Mouse (Mus musculus) small intestine, adult 2 months (tissue): ENCODE data around the gene Olfr351. TPM values are rescaled to one million over a fixed set of nuclear protein-coding genes. Genes with fewer than 3 reads are reported as not detected.

Source experiments
- H3K27ac ChIP-seq: fragments of 200-500 bp; 2 replicates; pipeline ENCODE4 v1.5.1; 2012; ENCODE audit warnings: low read depth, low read length, control low read depth, inconsistent platforms; ENCODE audit not compliant: insufficient read depth
- H3K27me3 ChIP-seq: fragments of 200-500 bp; 2 replicates; pipeline ENCODE4 v1.6.1; 2012; ENCODE audit warnings: mild to moderate bottlenecking, moderate library complexity, low read length, inconsistent platforms; ENCODE audit not compliant: control insufficient read depth, insufficient read depth
- H3K36me3 ChIP-seq: fragments of 200-500 bp; 2 replicates; pipeline ENCODE4 v1.6.1; 2012; ENCODE audit warnings: mild to moderate bottlenecking, low read length, control low read depth, inconsistent platforms; ENCODE audit not compliant: control insufficient read depth, insufficient read depth
- H3K4me1 ChIP-seq: fragments of 200-500 bp; 2 replicates; pipeline ENCODE4 v1.6.1; 2012; ENCODE audit warnings: low read length, inconsistent platforms, mixed read lengths; ENCODE audit not compliant: control insufficient read depth, insufficient read depth, insufficient read length
- H3K4me3 ChIP-seq: fragments of 200-500 bp; 2 replicates; pipeline ENCODE4 v1.5.1; 2012; ENCODE audit warnings: low read depth, mild to moderate bottlenecking, control low read depth, inconsistent platforms, low read length, moderate library complexity
- CTCF ChIP-seq: fragments of 200-500 bp; IDR thresholded peaks from 2 replicates; pipeline ENCODE4 v1.5.1; 2012; ENCODE audit warnings: low read depth, mild to moderate bottlenecking, control low read depth, inconsistent platforms, low read length, moderate library complexity, mixed read lengths; ENCODE audit not compliant: insufficient replicate concordance, insufficient read length; ENCODE audit errors: extremely low read depth
- POLR2A ChIP-seq: fragments of 200-500 bp; IDR thresholded peaks from 2 replicates; pipeline ENCODE4 v1.6.1; 2012; ENCODE audit warnings: low read depth, mild to moderate bottlenecking, control low read depth, inconsistent platforms, low read length, moderate library complexity
- WGBS: fragments of 180-500 bp; shearing (Covaris S2); methylation state at CpG from one replicate; pipeline ENCODE4 v1.1.7; 2018; 5-methylcytosine and 5-hydroxymethylcytosine counted together
- polyA plus RNA-seq: library from polyadenylated mRNA; depleted of rRNA; stranded (reverse); fragments of >200 nt; gene quantifications from 2 replicates; pipeline ENCODE4 v1.2.3, GENCODE M21; 2012; rRNA removed

Olfr351 gene
- polyA plus RNA-seq: not detected in 2 replicates

GRCm38 (mm10) chr2:36862560-36862959, at the start of gene Olfr351:
Gene Olfr351, minus strand, starts transcription at chr2:36862660.
- H3K4me1 ChIP-seq: no peaks in the 10 kb centered on the region
- H3K4me3 ChIP-seq: no peak within 1 kb of the TSS
- H3K27me3 ChIP-seq: no peaks in the 10 kb centered on the region
- TF ChIP-seq POLR2A: no peak
- 72% methylated on average over 1 of the region's 1 CpGs for WGBS
- H3K36me3 ChIP-seq: no peaks in the 10 kb centered on the region
- H3K27ac ChIP-seq: no peak within 1 kb of the TSS

- Histone ChIP-seq H3K27ac (no peak within 1 kb of the TSS), H3K4me3 (no peak within 1 kb of the TSS), H3K36me3 (no peaks in the 10 kb centered on the region), H3K27me3 (no peaks in the 10 kb centered on the region), H3K4me1 (no peaks in the 10 kb centered on the region)
- TF ChIP-seq CTCF (no peak), POLR2A (no peak)
These were observed 42.9 kb upstream of the Olfr351 start, which contains the start of gene Olfr354 for GRCm38 (mm10) chr2:36905380-36905779. Gene Olfr354, plus strand, starts transcription at chr2:36905680.

GRCm38 (mm10) chr2:36897114-36897513, 34.7 kb upstream of the Olfr351 start:
- Histone ChIP-seq H3K27ac (no peak overlapping the region), H3K4me3 (no peak overlapping the region), H3K36me3 (no peaks in the 10 kb centered on the region), H3K27me3 (no peaks in the 10 kb centered on the region), H3K4me1 (no peaks in the 10 kb centered on the region)
- TF ChIP-seq POLR2A: no peak
- no peak for TF ChIP-seq CTCF

- TF ChIP-seq CTCF (no peak), POLR2A (no peak)
- no peaks in the 10 kb centered on the region for H3K27me3 ChIP-seq
- no peak within 1 kb of the TSS for H3K4me3 ChIP-seq
- no peaks in the 10 kb centered on the region for H3K36me3 ChIP-seq
- no peak within 1 kb of the TSS for H3K27ac ChIP-seq
- no peaks in the 10 kb centered on the region for H3K4me1 ChIP-seq
These were observed 30.4 kb upstream of the Olfr351 start, which contains the start of gene Olfr353 for GRCm38 (mm10) chr2:36892836-36893235. Gene Olfr353, minus strand, starts transcription at chr2:36892936.

- Histone ChIP-seq H3K4me1 (no peaks in the 10 kb centered on the region), H3K4me3 (no peak within 1 kb of the TSS), H3K27me3 (no peaks in the 10 kb centered on the region), H3K27ac (no peak within 1 kb of the TSS), H3K36me3 (no peaks in the 10 kb centered on the region)
- WGBS: 76% methylated on average over 1 of the region's 1 CpGs
- TF ChIP-seq CTCF (no peak), POLR2A (no peak)
These were observed 5.7 kb upstream of the Olfr351 start, which contains the start of gene Olfr352 for GRCm38 (mm10) chr2:36868160-36868559. Gene Olfr352, plus strand, starts transcription at chr2:36868460.

GRCm38 (mm10) chr2:36846010-36846409, 16.4 kb downstream of the Olfr351 start, which contains the start of gene Olfr350:
Gene Olfr350, plus strand, starts transcription at chr2:36846310.
- no peak within 1 kb of the TSS for H3K4me3 ChIP-seq
- H3K27me3 ChIP-seq: no peaks in the 10 kb centered on the region
- H3K27ac ChIP-seq: no peak within 1 kb of the TSS
- H3K4me1 ChIP-seq: no peaks in the 10 kb centered on the region
- TF ChIP-seq POLR2A (no peak), CTCF (no peak)
- WGBS: 74% methylated on average over 1 of the region's 1 CpGs
- H3K36me3 ChIP-seq: no peaks in the 10 kb centered on the region

- Histone ChIP-seq H3K27ac (no peak within 1 kb of the TSS), H3K27me3 (no peaks in the 10 kb centered on the region), H3K4me3 (no peak within 1 kb of the TSS), H3K36me3 (no peaks in the 10 kb centered on the region), H3K4me1 (no peaks in the 10 kb centered on the region)
- TF ChIP-seq CTCF: no peak
- TF ChIP-seq POLR2A: no peak
- WGBS: 62% methylated on average over 1 of the region's 1 CpGs
These were observed 45.5 kb downstream of the Olfr351 start, which contains the start of gene Olfr3 for GRCm38 (mm10) chr2:36816932-36817331. Gene Olfr3, minus strand, starts transcription at chr2:36817032.

Other genes starting within 250 kb of the Olfr351 start
- not detected in 2 replicates for gene Olfr345, start 222.6 kb downstream of the Olfr351 start, polyA plus RNA-seq
- not detected in 2 replicates for gene Olfr346, start 176.9 kb downstream of the Olfr351 start, polyA plus RNA-seq
- gene Olfr347, start 130.8 kb downstream of the Olfr351 start, polyA plus RNA-seq: not detected in 2 replicates
- not detected in 2 replicates for gene Olfr348, start 78.4 kb downstream of the Olfr351 start, polyA plus RNA-seq
- gene Olfr50, start 72.1 kb downstream of the Olfr351 start, polyA plus RNA-seq: not detected in 2 replicates
- gene Olfr3, start 45.6 kb downstream of the Olfr351 start, polyA plus RNA-seq: not detected in 2 replicates
- not detected in 2 replicates for gene Olfr350, start 16.4 kb downstream of the Olfr351 start, polyA plus RNA-seq
- gene Olfr352, start 5.8 kb upstream of the Olfr351 start, polyA plus RNA-seq: not detected in 2 replicates
- not detected in 2 replicates for gene Olfr353, start 30.3 kb upstream of the Olfr351 start, polyA plus RNA-seq
- gene Olfr354, start 43.0 kb upstream of the Olfr351 start, polyA plus RNA-seq: not detected in 2 replicates
- gene Olfr355, start 66.2 kb upstream of the Olfr351 start, polyA plus RNA-seq: not detected in 2 replicates
- gene Olfr356, start 74.5 kb upstream of the Olfr351 start, polyA plus RNA-seq: not detected in 2 replicates
- not detected in 2 replicates for gene Olfr357, start 131.2 kb upstream of the Olfr351 start, polyA plus RNA-seq
- not detected in 2 replicates for gene Olfr358, start 146.7 kb upstream of the Olfr351 start, polyA plus RNA-seq
- gene Olfr360, start 203.1 kb upstream of the Olfr351 start, polyA plus RNA-seq: not detected in 2 replicates
- not detected in 2 replicates for gene Olfr361, start 226.6 kb upstream of the Olfr351 start, polyA plus RNA-seq